Mouse (Mus musculus) retina, postnatal 1 day (tissue): ENCODE measurements around the gene Olfr380.

Source experiments
- DNase-seq: peaks from one replicate; pipeline ENCODE4 v3.0.0-alpha.2; 2012

Gene Olfr380

GRCm38 (mm10) chr11:73457408-73457807, at the start of gene Olfr380:
Gene Olfr380, minus strand, starts transcription at chr11:73457508.
- DNase-seq = no peak

- DNase-seq = no peak
Measured at GRCm38 (mm10) chr11:73491503-73491902, 34.2 kb upstream of the Olfr380 start, which contains the start of gene Olfr381. Gene Olfr381, minus strand, starts transcription at chr11:73491603.

GRCm38 (mm10) chr11:73428377-73428776, 28.9 kb downstream of the Olfr380 start, which contains the start of gene Olfr378:
Gene Olfr378, minus strand, starts transcription at chr11:73428477.
- DNase-seq = no peak
